Mouse (Mus musculus) heart, postnatal 0 days (tissue): Measurements from ENCODE around the gene 1110008L16Rik.

ENCODE experiments used
- CTCF ChIP-seq: IDR thresholded peaks from 2 replicates; pipeline ENCODE4 v1.5.1; 2016; ENCODE audit warnings: antibody characterized with exemption, control low read depth, low read depth
- EP300 ChIP-seq: IDR thresholded peaks from 2 replicates; pipeline ENCODE4 v1.6.1; 2016; ENCODE audit warnings: antibody characterized with exemption, low read depth

DNA sequence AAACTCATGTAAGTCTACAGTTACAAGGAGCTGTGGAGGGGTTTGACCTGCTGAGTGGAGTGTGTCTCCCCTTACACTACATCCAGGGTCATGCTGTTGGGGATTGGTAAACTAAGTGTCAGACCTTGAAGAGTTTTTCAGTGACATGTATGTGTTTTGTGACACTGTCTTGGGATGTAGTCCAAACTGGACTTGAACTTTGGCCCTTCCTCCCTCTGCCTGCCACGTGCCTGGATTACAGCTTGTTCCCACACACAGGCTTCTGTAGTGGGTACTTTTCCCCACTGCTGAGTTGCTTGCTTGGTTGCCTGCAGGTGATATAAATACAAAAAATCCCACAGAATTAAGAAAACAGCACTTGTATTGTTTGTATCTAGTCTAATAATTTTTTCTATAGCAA lies 116.4 kb downstream of the 1110008L16Rik start:
- TF ChIP-seq CTCF (no peak), EP300 (no peak)
